Mouse (Mus musculus) ZHBTc4 (cell line): ENCODE results near the gene Slc36a2.
A peak's percentile ranks its signal among the peaks of the same experiment; 100 is the strongest.

Source experiments
- DNase-seq: peaks from one replicate; pipeline ENCODE4 v3.0.0-alpha.2; 2011; ENCODE audit warnings: low read depth, low spot score

Gene Slc36a2

DNA sequence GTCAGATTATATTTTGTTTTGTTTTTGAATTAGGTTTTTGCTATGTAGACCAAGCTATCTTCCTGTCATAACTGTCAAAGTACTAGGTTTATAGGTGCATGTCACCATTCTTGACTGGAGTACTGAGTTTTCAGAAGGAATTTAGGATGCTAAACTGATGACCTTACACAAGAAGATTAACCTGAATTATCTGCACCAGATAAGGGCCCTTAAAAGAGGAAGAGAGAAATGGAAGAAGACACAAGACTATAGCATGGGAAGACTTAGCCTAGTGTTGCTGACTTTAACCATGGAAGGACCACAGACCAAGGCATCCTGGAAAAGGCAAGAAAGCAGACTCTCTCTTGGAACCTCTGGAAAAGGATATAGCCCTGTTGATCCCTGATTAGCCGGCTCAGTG is 51.7 kb downstream of the Slc36a2 start:
- no peak for DNase-seq

GRCm38 (mm10) chr11:55131946-55132345 is 52.9 kb downstream of the Slc36a2 start:
- no peak for DNase-seq

- peak; percentile 91 for DNase-seq
Observed at GRCm38 (mm10) chr11:55131077-55131742, 53.7 kb downstream of the Slc36a2 start.

DNA sequence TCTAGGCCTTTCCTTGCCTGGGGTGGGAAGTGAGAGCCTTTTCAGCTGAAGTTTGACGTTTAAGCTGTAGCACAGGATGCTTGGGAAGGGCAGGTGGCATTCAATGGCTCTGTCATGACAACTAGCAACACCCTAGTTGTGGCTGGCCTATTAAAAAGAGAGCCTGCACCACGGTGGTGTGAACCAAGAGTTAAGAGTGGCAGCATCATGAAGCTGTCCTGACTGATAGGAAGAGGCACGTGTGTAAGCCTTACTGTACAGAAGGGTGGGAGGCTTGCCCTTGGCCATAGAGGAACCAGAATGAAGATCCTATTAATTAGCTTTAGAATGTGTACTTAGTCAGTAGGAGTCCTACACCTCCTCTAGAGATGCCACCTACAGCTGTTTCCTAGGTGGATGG is 56.5 kb downstream of the Slc36a2 start:
- no peak for DNase-seq

DNA sequence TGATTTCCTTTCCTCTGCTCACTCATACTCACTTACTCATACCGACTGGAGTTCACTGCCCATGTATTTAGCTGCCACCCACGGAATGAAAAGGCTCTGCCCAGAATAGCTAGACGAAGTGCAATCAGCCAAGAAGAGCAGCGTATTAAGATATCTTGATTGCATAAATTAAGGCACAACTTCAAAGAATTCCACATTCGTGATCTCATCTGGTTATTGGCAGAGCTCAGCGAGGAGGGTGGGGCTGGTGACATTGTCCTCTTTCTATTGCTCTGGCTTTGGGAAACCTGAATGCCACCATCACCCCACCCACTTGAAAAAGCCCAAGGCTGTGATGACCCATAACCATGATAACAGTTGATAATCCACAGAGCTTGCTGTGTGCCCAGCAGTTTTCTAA is 56.9 kb downstream of the Slc36a2 start:
- no peak for DNase-seq

DNA sequence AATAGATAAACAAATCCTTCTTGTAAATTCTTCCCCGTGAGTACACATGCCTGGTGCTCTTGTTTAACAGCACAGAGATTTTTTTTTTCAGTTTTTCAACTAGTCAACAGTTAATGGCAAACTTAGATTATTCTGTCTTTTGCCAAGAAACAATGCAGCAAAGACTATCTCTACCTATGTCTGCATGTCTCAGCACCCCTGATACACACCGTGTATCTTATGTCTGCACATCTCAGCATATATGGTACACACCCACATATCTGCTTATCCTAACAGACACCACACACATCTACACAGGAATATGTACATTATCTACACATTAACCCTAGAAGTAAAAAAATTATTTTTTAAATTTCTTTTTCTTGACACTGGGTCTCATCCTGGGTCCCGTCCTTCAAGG is 58.2 kb downstream of the Slc36a2 start:
- no peak for DNase-seq

DNA sequence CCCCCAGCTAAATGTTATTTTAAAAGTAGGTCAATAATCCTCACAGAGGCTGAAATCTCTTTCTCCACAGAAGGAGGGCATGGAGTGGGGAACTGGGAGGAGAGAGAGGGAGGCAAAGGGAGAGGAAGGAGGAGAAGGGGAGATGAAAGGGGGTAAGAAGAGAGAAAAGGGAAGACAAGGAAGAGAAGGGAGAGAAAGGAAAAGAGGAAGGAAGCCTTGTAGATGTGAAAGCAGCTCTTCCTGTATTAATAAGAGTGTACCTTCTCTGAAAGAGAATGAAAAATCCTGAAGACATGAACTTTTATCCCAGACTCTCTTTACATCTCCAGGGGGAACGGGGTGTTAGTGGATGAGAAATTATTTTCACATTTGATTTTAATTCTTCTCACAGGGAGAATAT is 63.4 kb downstream of the Slc36a2 start:
- DNase-seq = no peak

- DNase-seq = peak; percentile 53
Observed at GRCm38 (mm10) chr11:55120821-55121271, 64.0 kb downstream of the Slc36a2 start.

GRCm38 (mm10) chr11:55120279-55120678 is 64.6 kb downstream of the Slc36a2 start:
- DNase-seq = peak; percentile 53

DNA sequence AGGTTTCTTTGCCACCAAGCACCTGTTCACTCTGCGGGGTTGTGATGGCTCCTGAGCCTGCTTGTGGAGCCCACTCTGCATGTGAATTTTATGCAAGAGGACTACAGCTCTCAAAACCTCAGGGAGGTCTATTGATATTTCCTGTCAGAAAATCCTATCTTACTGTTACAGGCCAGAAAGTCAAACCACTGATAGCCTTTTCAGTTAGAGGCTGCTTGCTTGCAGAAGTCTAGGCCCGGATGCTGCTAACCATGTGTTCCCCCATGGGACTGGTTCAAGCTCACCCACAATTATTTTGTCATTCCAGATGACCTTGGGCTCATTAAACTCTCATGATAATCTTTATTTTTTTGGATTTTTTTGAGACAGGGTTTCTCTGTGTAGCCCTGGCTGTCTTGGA is 67.8 kb downstream of the Slc36a2 start:
- DNase-seq = no peak

- DNase-seq = no peak
Observed at GRCm38 (mm10) chr11:55116004-55116403, 68.9 kb downstream of the Slc36a2 start.

- peak; percentile 23 for DNase-seq
Observed at GRCm38 (mm10) chr11:55114291-55114690, 70.6 kb downstream of the Slc36a2 start.

DNA sequence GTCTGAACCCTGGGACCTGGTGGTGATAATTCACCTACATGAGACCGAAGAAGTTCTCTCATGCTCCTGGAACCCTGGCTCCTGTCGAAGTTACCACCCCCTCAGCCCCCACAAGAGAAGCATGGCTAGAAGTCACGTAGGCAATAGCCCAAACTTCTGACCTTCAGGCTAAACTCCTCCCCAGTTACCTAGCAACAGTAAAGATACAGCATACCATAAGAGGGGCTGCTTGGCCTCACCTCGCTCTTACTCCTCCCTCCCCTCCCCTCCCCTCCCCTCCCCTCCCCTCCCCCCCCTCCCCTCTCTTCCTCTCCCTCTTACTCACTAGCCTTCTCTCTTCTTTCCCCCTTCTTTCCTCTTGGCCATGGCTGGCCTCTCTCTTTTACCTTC is 71.0 kb downstream of the Slc36a2 start:
- peak; percentile 69 for DNase-seq

DNA sequence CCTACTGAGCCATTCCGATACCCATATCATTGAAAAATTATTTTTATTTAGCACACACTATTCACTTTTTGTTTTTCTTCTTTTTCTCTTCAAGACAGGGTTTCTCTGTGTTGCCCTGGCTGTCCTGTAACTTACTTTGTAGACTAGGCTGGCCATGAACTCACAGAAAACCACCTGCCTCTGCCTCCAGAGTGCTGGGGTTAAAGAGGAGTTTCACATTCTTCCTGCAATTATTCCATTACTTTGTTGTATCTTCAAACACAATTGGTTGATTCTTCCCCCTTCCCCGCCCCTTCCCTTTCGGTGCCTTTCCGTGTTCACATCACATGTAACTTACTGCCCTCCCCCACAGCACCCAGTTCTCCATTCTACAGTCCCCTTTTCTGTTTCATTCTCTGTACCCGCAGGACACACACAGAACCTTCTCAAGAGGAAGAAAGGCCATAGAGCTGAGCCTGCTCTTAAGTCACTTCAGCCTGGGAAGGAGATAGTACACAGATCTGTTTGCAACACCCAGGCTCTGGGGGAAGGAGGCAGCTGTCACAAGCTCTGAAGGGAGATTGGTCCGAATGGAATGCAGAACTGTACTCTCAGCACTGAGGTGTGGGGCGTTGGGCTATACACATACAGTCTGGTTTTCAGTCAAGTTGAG is 71.5 kb downstream of the Slc36a2 start:
- DNase-seq = peak; percentile 78

DNA sequence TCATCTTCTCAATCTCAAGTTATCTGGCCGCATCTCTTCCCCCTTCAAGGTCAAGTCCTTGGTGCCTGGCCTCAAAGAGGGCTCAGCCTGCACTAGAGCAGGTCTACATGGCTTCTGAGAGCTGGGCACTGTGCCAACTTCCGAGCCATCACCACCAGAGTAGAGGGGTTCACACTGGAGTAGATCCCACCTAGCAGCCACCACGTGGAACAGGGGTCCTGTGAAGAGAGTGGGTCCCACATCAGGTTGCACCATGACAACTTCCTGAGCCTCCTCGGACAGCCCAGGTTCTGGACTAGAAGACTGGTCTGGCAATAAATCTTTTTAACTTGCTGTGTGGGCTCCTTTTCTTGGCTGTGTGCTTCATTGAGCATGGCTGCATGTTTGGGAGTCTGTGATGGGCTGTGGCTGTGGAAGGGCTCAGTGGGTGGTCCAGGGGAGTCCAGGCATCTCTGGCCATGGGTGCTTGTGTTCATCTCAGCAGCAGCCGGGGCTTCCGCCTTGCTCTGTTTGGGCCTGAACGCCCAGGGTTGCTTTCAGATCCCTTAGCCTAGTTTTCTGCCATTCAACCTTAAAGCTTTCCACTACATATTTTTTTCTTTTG is 74.2 kb downstream of the Slc36a2 start:
- no peak for DNase-seq

DNA sequence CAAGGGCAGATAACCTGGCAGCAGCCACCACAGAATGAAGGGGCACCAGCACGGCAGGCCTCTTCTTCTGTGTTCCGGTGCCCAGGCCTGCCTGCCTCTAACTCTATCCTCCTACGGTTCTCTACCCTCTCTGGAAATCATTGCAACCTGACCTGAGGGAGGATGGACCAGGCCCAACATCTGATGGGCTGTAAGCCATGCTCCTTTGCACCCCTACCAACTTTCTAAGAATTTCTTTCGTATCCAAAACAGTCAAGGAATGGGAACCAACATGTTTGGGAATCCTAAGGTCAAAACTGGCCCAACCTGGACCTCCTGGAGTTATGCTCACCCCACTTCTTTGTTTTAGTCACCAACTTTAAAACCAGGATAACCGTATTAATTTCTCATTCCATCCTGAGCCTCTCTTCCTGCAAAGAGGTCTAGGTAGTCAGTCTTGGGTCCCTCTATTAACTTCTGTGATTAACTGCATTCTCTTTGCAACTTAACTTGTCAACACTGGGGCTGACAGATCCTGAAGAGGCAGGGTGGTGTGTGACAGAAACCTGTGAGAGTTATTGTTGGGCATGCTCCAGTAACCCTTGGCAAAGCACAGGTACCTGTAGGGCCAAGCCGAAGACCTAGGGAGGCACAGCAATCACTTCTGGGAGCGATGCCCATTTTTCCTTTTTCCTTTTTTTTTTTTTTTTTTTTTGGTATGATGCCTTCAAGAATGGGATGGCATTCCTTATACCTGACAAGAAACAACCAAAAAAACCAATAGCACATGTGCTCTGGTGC is 75.2 kb downstream of the Slc36a2 start:
- DNase-seq = no peak
